Mouse (Mus musculus) liver, embryonic 14.5 days (tissue): ENCODE results near the gene Shisa4. TPM values are rescaled to one million over a fixed set of nuclear protein-coding genes. Genes with fewer than 3 reads are reported as not detected.
"Not testable (repeated sequence)": the region's sequence is repeated elsewhere in the genome, so short reads cannot be mapped to it uniquely, and the experiment has no call there.

Experiments
- ATAC-seq: fragments of 200-750 bp; cut with Nextera tagmentation; 2 replicates; pipeline ENCODE4 v1.8.0; 2017; ENCODE audit warnings: moderate number of reproducible peaks, mild to moderate bottlenecking, moderate library complexity; ENCODE audit not compliant: insufficient read depth
- DNase-seq, 3 experiments: peaks; one replicate each; pipeline ENCODE4 v3.0.0-alpha.2; 2012 to 2013; ENCODE audit warnings: low read depth in 3 of 3, low spot score in 3 of 3
- H3K27ac ChIP-seq: fragments of 300-500 bp; sonication (generic); 2 replicates; pipeline ENCODE4 v1.5.1; 2014; ENCODE audit warnings: moderate library complexity, mild to moderate bottlenecking, control low read depth, inconsistent platforms
- H3K27me3 ChIP-seq: fragments of 300-500 bp; sonication (generic); 2 replicates; pipeline ENCODE4 v1.6.1; 2014; ENCODE audit warnings: mild to moderate bottlenecking, low read length, moderate library complexity; ENCODE audit not compliant: control insufficient read depth, insufficient read depth
- H3K36me3 ChIP-seq: fragments of 300-500 bp; sonication (generic); replicated peaks from 2 replicates; pipeline ENCODE4 v1.6.1; 2014; ENCODE audit warnings: low read depth; ENCODE audit not compliant: control insufficient read depth, insufficient read depth
- H3K4me1 ChIP-seq, 2 experiments: fragments of 200-500 bp in 1 of 2; fragments of 300-500 bp in 1 of 2; sonication (generic) in 1 of 2; replicated peaks; 2 replicates each; pipeline ENCODE4 v1.6.1; 2012 to 2014; ENCODE audit warnings: antibody characterized with exemption in 1 of 2, inconsistent platforms in 1 of 2, low read length in 1 of 2; ENCODE audit not compliant: control insufficient read depth in 2 of 2, insufficient read depth in 2 of 2
- H3K4me2 ChIP-seq: fragments of 300-500 bp; sonication (generic); 2 replicates; pipeline ENCODE4 v1.6.1; 2014; ENCODE audit warnings: low read depth, mild to moderate bottlenecking, control low read depth, moderate library complexity
- H3K4me3 ChIP-seq, 2 experiments: fragments of 200-500 bp in 1 of 2; fragments of 300-500 bp in 1 of 2; sonication (generic) in 1 of 2; 2 replicates each; pipeline ENCODE4 v1.5.1; 2012 to 2014; ENCODE audit warnings: low read depth in 2 of 2, low read length in 2 of 2, mild to moderate bottlenecking in 2 of 2, control low read depth in 1 of 2, inconsistent platforms in 1 of 2, moderate library complexity in 1 of 2; ENCODE audit not compliant: insufficient read depth in 1 of 2
- H3K9ac ChIP-seq: fragments of 300-500 bp; sonication (generic); replicated peaks from 2 replicates; pipeline ENCODE4 v1.6.1; 2014; ENCODE audit warnings: mild to moderate bottlenecking, control low read depth, moderate library complexity
- H3K9me3 ChIP-seq: fragments of 300-500 bp; sonication (generic); 2 replicates; pipeline ENCODE4 v1.6.1; 2016; ENCODE audit warnings: low read length, mixed read lengths; ENCODE audit not compliant: control insufficient read depth
- CTCF ChIP-seq: IDR thresholded peaks from 2 replicates; pipeline ENCODE4 v1.5.1; 2016; ENCODE audit warnings: antibody characterized with exemption, low read depth, control low read depth
- EP300 ChIP-seq: IDR thresholded peaks from 2 replicates; pipeline ENCODE4 v1.6.1; 2016; ENCODE audit warnings: antibody characterized with exemption, low read depth
- WGBS: fragments of 180-500 bp; shearing (Covaris S2); extraction: QIAGEN DNeasy Blood & Tissue Kit; methylation state at CpG from one replicate; pipeline ENCODE4 v1.1.7; 2014; ENCODE audit not compliant: insufficient replicate concordance; 5-methylcytosine and 5-hydroxymethylcytosine counted together
- polyA plus RNA-seq, 2 experiments: library from polyadenylated mRNA; depleted of rRNA in 1 of 2; stranded (reverse) in 1 of 2; unstranded in 1 of 2; fragments of >200 nt; fragmentation: Nextera tagmentation in 1 of 2; extraction: Ambion mirVana in 1 of 2; gene quantifications; 2 replicates each; pipeline versions ENCODE4 v1.2.1 to v1.2.3; 2012 to 2014

Shisa4 gene
- polyA plus RNA-seq, 2 experiments = 0.41 to 0.64 TPM

DNA sequence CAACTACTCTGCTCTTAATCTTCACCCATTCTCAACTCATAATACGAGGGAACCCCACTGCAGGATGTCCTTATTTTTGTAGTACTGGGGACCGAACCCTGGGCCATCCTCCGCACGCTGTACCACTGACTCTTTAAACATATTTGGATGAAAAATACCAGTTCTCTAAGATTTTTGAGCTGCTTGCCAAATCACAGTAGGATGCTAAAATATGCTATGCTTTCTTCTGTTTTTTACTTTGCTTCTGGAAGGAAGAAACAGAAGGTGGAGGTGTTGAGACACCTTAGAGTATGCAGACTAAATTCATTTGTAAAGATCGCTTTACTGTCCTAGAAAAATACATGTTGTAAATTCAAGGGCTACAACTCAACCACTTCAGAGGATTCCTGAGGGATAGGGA, 9.1 kb upstream of the Shisa4 start:
- no peak for DNase-seq
- ATAC-seq = no peak
- peaks cover 45% of the 10 kb centered on the region for H3K36me3 ChIP-seq

DNA sequence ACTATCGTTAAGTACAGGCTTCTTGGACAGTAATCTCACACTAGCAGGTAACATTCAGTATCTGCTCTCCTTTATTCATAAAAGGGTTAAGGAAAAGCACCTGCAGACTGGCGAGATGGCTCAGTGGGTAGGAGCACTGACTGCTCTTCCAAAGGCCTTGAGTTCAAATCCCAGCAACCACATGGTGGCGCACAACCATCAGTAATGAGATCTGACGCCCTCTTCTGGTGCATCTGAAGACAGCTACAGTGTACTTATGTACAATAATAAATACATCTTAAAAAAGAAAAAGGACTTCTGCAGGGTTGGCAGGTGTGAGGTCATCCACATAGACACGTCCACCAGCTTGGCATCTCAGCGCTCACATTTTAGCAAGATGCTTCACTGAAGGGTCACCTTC, 6.5 kb upstream of the Shisa4 start:
- peak; percentile 62 for TF ChIP-seq CTCF
- not testable (repeated sequence) for H3K4me3 ChIP-seq, ATAC-seq, H3K27ac ChIP-seq, H3K9ac ChIP-seq, H3K27me3 ChIP-seq, DNase-seq, H3K9me3 ChIP-seq, H3K4me2 ChIP-seq, H3K4me1 ChIP-seq
- WGBS = 52% methylated on average over 6 of the region's 6 CpGs
- H3K36me3 ChIP-seq = peaks cover 22% of the 10 kb centered on the region

More for the DNA sequence above, 9.1 kb upstream of the Shisa4 start:
- Histone ChIP-seq H3K4me1 (no peaks in the 10 kb centered on the region), H3K27me3 (no peaks in the 10 kb centered on the region), H3K4me2 (no peak overlapping the region), H3K4me3 (no peak overlapping the region), H3K9ac (no peak overlapping the region), H3K9me3 (no peaks in the 10 kb centered on the region), H3K27ac (no peak overlapping the region)
- TF ChIP-seq CTCF (no peak), EP300 (no peak)
- WGBS = 82% methylated on average over 5 of the region's 5 CpGs

DNA sequence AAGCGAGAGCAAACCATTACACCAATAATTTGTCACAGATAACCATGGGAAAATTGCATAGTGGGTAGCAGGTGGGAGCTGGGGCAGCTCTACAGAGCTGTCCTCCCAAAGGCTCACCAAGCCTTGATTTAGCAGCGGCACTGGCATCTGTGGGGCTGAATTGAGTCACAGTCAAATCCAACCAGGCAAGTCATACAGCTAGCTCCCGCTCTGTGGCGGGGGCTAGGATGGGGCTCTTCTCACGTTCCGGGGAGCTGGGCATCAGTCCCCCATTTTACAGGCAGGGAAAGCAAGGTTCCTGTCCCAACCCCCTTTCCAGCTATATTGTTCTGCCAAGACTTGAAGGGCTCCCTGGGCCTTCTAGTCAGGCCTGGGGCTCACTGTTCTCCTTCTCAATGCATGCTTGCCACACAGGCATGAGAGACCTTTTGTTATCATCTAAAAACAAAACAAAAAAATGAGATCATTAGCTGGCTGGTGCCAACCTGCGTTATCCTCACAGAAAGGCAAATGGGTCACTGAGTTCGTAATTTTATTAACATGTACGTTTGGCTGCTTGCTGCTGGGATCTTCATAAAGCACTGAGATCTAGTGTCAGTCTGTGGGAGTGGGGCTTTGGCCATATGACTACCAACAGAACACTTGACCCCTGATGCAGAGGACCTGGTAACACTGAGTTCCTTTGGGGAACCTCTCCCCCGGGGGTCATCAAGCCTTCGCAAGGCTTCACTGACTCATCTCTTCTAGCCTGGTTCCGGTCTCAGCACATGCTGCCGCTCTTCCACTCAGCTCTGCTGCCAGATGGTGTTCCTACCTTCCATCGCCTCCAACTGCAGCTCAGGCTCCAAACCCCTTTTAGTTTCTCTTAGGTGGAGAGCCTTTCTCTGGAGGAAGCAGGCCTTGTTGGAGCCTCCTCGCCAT, 5.3 kb upstream of the Shisa4 start:
- TF ChIP-seq CTCF = no peak
- TF ChIP-seq EP300 = no peak
- no peak overlapping the region for H3K4me3 ChIP-seq
- no peak overlapping the region for H3K4me2 ChIP-seq
- WGBS = 73% methylated on average over 15 of the region's 15 CpGs
- H3K4me1 ChIP-seq = no peaks in the 10 kb centered on the region
- H3K27ac ChIP-seq = no peak overlapping the region
- DNase-seq (no peak), ATAC-seq (no peak)
- no peaks in the 10 kb centered on the region for H3K9me3 ChIP-seq
- peaks cover 2% of the 10 kb centered on the region for H3K27me3 ChIP-seq
- H3K9ac ChIP-seq = no peak overlapping the region
- H3K36me3 ChIP-seq = peaks cover 10% of the 10 kb centered on the region

DNA sequence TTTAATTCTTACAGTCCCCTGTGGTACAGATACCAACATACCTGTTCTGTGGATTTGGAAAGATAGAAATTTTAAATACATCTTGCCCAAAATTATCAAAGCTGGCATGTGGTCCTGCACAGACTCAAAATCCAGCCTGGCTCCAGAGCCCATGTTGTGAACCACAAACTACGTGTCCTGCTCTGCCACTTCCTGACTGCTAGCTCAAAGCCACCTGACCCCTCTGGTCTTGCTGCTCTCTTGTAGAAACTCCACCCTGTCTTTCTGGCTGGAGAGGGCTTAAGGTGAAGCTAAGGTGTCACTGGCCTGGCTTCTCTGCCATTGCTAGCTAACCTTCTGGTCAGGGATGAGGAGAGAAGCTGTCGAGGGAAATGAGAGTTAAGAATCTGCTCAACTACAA, 4.0 kb upstream of the Shisa4 start:
- TF ChIP-seq EP300 (no peak), CTCF (no peak)
- peaks cover 2% of the 10 kb centered on the region for H3K36me3 ChIP-seq
- peaks cover 12% of the 10 kb centered on the region for H3K27me3 ChIP-seq
- no peak overlapping the region for H3K4me3 ChIP-seq
- ATAC-seq (no peak), DNase-seq (no peak)
- H3K4me2 ChIP-seq = no peak overlapping the region
- no peak overlapping the region for H3K27ac ChIP-seq
- H3K4me1 ChIP-seq = no peaks in the 10 kb centered on the region
- 38% methylated on average over 2 of the region's 2 CpGs for WGBS
- H3K9ac ChIP-seq = no peak overlapping the region
- H3K9me3 ChIP-seq = no peaks in the 10 kb centered on the region

DNA sequence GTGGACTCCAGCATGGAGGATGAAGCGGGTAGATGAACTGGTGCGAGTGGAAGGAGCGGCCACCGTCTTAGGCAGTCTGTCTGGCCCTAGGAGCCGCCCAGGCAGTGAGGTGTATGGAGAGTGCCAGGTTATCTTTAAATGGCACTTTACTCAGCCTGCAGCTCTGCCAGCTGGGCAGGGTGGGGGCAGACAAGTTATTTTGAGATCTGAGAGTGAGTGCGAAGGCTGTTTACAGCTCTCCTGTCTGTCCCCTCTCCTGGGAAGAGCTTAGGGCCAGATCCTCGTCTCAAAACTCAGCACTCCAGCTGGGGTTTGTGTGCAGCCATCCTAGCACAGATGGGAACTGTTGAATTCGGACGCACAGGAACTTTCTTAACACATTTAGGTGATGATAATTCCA, 3.5 kb upstream of the Shisa4 start:
- TF ChIP-seq EP300 (no peak), CTCF (no peak)
- ATAC-seq = no peak
- no peak overlapping the region for H3K4me2 ChIP-seq

More for the DNA sequence above, 3.5 kb upstream of the Shisa4 start:
- Histone ChIP-seq H3K36me3 (no peaks in the 10 kb centered on the region; the same call in none of the 2 replicates), H3K27ac (no peak overlapping the region), H3K27me3 (peaks cover 14% of the 10 kb centered on the region), H3K9ac (no peak overlapping the region), H3K4me1 (no peaks in the 10 kb centered on the region), H3K9me3 (no peaks in the 10 kb centered on the region), H3K4me3 (no peak overlapping the region)
- WGBS = 55% methylated on average over 9 of the region's 9 CpGs
- DNase-seq = no peak
